Mouse (Mus musculus) urinary bladder, postnatal 14 days (tissue): ENCODE data around the gene Tgfb1i1.
A peak's percentile ranks its signal among the peaks of the same experiment; 100 is the strongest.

ENCODE experiments used
- DNase-seq: peaks from one replicate; pipeline ENCODE4 v3.0.0; 2021; ENCODE audit warnings: low spot score

Gene Tgfb1i1

GRCm38 (mm10) chr7:128246496-128247391 is at the start of gene Tgfb1i1:
Gene Tgfb1i1, plus strand, starts transcription at chr7:128246812.
- peak; percentile 67 for DNase-seq

DNA sequence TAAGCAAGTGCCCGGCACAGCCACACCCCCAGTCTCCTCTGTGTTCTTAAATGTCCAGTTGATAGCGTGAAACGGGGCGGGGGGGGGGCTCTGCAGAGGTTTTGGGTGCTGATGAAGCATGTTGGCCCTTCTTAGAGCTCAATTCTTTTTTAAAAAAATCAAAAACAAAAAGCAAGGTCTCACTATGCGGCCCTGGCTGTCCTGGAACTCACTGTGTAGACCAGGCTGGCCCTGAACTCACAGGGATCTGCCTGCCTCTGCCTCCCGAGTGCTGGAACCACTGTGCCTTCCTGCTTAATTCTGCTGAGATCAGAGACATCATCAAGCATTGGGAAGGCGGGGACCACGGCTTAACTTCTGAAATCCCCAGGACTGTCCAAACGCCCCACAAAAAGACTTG is 45.0 kb upstream of the Tgfb1i1 start:
- DNase-seq, result no peak

- DNase-seq, result no peak
Measured at GRCm38 (mm10) chr7:128203071-128203470, 43.5 kb upstream of the Tgfb1i1 start.

- DNase-seq, result no peak
Measured at GRCm38 (mm10) chr7:128204179-128204578, 42.4 kb upstream of the Tgfb1i1 start.

- no peak for DNase-seq
Measured at GRCm38 (mm10) chr7:128205695-128206094, 40.9 kb upstream of the Tgfb1i1 start.

- DNase-seq, result no peak
Measured at GRCm38 (mm10) chr7:128206152-128206551, 40.5 kb upstream of the Tgfb1i1 start, which contains the start of gene Cox6a2. Gene Cox6a2, minus strand, starts transcription at chr7:128206387.

DNA sequence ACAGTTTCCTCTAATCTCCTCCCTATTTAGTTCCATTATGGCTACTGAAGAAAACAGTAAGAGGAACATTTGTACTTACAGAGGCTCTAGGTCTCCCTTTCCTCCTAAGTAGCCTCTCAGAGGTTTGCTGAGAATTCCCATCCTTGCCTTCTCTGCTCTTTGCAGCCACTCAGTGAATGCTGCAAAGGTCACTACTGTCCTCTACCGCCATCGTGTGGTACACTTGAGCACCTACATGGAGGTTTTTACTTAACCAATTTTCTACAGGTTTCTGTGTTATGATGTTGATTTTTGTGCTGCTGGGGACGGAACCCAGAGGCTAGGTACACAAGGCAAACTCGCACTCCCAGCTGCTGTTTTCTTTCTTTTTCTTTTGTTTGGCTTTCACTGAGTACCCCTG is 38.4 kb upstream of the Tgfb1i1 start:
- DNase-seq, result peak; percentile 70

DNA sequence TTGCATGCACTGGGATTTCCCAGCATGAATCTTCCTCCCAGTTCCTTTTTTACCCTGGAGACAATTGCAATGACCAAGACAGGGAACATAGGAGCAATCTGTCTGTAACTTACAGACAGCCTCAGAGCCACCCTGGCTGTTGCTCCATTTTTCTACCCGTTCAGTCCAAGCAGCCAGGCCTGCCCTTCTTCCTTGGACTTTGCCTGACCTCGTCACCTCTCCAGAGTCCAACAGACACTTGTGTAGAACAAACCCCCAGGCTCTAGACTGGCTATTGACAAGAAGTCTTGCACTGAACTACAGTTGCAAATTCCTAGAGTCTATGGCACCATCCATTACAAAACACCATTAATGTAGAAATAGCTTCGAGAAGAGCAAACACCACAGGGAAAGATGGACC is 36.8 kb upstream of the Tgfb1i1 start:
- DNase-seq, result no peak

- DNase-seq, result no peak
Measured at GRCm38 (mm10) chr7:128219952-128220351, 26.7 kb upstream of the Tgfb1i1 start.

- DNase-seq, result no peak
Measured at GRCm38 (mm10) chr7:128220936-128221335, 25.7 kb upstream of the Tgfb1i1 start.

DNA sequence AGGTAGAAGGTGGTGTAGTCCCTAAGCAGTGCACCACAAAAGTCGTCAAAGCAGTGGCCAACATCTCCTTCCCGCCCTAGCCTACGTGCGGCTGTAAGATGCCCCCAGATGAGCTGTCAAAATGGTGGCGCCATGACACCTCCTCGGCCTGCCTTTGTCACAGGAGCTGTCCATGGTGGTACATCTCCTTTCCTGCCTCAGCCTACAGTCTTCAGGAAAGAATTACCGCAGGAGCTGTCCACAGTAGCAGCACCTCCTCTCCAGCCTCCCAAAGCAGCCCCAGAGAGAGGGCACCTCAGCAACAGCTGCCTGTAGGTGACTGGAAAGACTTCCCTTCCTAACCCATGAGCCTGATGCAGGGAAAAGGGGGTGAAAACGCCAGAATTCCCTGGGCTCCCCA is 14.9 kb upstream of the Tgfb1i1 start:
- no peak for DNase-seq

- no peak for DNase-seq
Measured at GRCm38 (mm10) chr7:128234796-128235195, 11.8 kb upstream of the Tgfb1i1 start.

- DNase-seq, result no peak
Measured at GRCm38 (mm10) chr7:128235481-128235880, 11.1 kb upstream of the Tgfb1i1 start.

DNA sequence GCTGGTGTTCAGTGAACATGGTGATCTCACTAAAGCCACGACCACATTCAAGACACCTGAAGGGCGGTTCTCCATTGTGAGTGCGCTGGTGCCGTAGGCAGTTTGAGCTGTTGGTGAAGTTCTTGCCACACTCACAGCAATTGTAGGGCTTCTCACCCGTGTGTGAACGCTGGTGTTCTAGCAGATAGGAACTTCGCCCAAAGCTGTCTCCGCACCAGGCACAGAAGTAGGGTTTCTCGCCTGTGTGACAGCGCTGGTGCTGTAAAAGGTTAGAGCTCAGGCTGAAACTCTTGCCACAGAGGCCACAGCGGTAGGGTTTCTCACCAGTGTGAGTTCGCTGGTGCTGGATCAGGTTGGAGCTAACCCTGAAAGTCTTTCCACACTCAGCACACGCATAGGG is 10.2 kb upstream of the Tgfb1i1 start:
- DNase-seq, result no peak

GRCm38 (mm10) chr7:128236856-128237592 is 9.6 kb upstream of the Tgfb1i1 start, which contains the start of gene Armc5:
Gene Armc5, plus strand, starts transcription at chr7:128237342.
- DNase-seq, result peak; percentile 82

- DNase-seq, result no peak
Measured at GRCm38 (mm10) chr7:128237593-128237926, 9.1 kb upstream of the Tgfb1i1 start.

DNA sequence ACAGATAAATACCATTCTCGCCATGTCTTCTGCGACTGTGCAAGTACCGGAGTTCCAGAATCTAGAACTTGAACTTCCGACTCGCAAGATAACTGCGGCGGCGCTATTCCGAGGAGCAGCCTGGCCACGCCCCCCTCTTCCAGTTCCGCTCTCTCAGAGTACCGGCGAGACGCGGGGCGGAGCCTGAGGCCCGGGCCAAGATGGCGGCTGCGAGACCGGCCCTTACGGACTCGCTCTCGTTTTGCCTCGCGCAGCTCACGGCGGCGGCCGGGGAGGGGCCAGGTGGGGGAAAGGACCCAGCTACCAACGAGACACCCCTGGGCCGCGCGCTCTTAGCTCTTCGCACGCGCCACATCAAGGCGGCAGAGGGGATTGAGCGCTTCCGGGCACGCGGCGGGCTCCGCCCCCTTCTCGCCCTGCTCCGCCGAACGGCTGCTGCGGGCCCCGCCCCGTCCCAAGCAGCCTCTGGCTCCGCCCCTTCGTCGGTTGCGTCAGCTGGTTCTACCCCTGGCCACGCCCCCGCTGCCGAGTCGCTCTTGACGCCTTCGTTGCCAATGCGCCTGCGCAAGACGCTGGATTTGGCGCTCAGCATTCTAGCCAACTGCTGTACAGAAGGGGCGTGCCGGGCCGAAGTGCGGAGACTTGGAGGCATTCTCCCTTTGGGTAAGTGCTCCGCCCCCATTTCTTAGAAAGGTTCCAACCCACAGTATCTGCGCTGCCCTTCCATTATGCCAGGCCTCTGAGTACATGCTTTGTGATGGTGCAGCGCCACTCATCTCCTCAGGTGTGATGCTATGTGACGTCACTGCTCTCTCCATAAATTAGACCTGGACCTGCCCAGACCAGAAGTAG is 8.5 kb upstream of the Tgfb1i1 start, which contains the start of gene 9130023H24Rik:
Gene 9130023H24Rik, minus strand, starts transcription at position 105 of the 852 bp plus-strand sequence.
- DNase-seq, result peak; percentile 100

DNA sequence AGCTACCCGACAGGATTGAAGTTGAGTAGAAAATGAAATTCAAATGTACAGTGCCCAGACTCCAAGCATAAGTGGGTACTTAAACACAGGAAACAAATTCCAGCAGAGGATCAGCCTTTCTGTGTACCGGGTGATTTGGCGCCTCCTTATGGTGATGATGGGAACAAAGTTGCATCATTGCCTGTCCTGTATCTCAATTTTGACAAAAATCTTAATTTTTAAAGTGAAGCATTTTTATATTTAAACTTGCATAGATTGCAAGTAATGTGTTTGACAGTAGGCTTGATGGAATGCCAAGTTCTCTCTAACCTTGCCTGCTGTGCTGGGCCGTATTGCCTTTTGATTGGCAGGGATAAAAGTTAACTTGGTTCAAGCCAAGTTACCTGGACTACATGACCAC is 7.6 kb upstream of the Tgfb1i1 start:
- peak; percentile 47 for DNase-seq

DNA sequence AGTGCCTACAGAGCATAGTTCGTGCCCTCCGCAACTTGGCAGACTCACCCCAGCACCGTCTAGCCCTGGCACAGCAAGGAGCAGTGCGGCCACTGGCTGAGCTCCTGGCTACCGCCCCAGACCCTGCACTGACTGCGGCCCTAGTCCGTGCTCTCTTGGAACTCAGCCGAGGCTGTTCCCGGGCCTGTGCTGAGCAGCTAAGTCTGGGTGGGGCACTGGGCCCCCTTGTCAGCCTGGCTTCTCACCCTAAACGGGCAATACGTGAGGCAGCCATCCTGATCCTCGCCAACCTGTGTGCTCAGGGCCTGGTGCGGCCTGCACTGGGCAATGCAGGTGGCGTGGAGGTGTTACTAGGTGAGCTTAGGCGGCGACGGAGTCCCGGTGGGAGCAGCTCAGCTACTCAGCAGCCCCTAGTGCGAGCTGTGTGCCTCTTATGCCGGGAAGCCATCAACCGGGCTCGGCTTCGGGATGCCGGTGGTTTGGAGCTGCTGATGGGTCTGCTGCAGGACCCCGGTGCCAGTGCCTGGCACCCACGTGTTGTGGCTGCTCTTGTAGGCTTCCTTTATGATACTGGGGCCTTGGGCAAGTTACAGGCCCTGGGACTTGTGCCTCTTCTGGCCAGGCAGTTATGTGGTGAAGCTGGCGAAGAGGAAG is 6.4 kb upstream of the Tgfb1i1 start:
- no peak for DNase-seq

- no peak for DNase-seq
Measured at GRCm38 (mm10) chr7:128242331-128242730, 4.3 kb upstream of the Tgfb1i1 start.

- no peak for DNase-seq
Measured at GRCm38 (mm10) chr7:128243921-128244320, 2.7 kb upstream of the Tgfb1i1 start.
